Mouse (Mus musculus) CH12.LX (cell line): ENCODE measurements around the gene Dcst2.
A peak's percentile ranks its signal among the peaks of the same experiment; 100 is the strongest.

Experiments
- CTCF ChIP-seq, 2 experiments: IDR thresholded peaks in 1 of 2; conservative IDR thresholded peaks in 1 of 2; 2 replicates each; pipeline ENCODE4 v1.5.1; 2011 to 2012; ENCODE audit warnings: low read depth in 2 of 2, low read length in 2 of 2, improper control_type of control experiment in 1 of 2, inconsistent platforms in 1 of 2, mild to moderate bottlenecking in 1 of 2, moderate library complexity in 1 of 2
- E2F4 ChIP-seq: IDR thresholded peaks from 2 replicates; pipeline ENCODE4 v1.6.1; 2011; ENCODE audit warnings: low read depth, low read length, improper control_type of control experiment; ENCODE audit not compliant: insufficient replicate concordance
- ELF1 ChIP-seq: IDR thresholded peaks from 2 replicates; pipeline ENCODE4 v1.6.1; 2014; ENCODE audit warnings: low read depth, mild to moderate bottlenecking, inconsistent platforms, low read length, improper control_type of control experiment
- EP300 ChIP-seq: IDR thresholded peaks from 2 replicates; pipeline ENCODE4 v1.6.1; 2011; ENCODE audit warnings: low read length, improper control_type of control experiment
- JUND ChIP-seq: conservative IDR thresholded peaks from 2 replicates; pipeline ENCODE4 v1.6.1; 2011; ENCODE audit warnings: low read depth, low read length, improper control_type of control experiment
- NELFE ChIP-seq: IDR thresholded peaks from 2 replicates; pipeline ENCODE4 v1.6.1; 2011; ENCODE audit warnings: low read depth, low read length, improper control_type of control experiment
- POLR2A ChIP-seq: IDR thresholded peaks from 2 replicates; pipeline ENCODE4 v1.6.1; 2011; ENCODE audit warnings: low read depth, mild to moderate bottlenecking, improper control_type of control experiment, low read length
- POLR2AphosphoS2 ChIP-seq: IDR thresholded peaks from 2 replicates; pipeline ENCODE4 v1.6.1; 2011; ENCODE audit warnings: low read depth, low read length, improper control_type of control experiment
- TBP ChIP-seq: conservative IDR thresholded peaks from 2 replicates; pipeline ENCODE4 v1.6.1; 2011; ENCODE audit warnings: low read depth, low read length, improper control_type of control experiment
- TCF12 ChIP-seq: IDR thresholded peaks from 2 replicates; pipeline ENCODE4 v1.6.1; 2014; ENCODE audit warnings: low read depth, mild to moderate bottlenecking, inconsistent platforms, low read length, improper control_type of control experiment
- ZMIZ1 ChIP-seq: IDR thresholded peaks from 2 replicates; pipeline ENCODE4 v1.6.1; 2012; ENCODE audit warnings: low read depth, mild to moderate bottlenecking, inconsistent platforms, low read length, improper control_type of control experiment

DNA sequence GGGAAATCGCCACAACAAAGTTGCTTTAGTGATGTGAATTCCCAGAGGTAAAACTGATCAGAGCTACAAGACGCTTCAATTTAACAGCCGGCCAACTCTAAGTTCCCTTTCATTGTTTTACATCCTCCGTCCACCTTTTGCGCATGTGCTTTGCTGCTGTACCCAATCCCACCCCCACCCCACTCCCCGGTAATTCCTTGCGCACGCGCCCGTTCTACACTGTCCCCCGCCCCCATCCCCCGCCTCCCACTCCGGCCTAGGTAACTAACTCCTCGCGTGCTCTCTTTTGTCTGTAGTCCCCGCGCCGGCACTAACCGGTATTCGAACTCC lies 56.0 kb downstream of the Dcst2 start:
- TF ChIP-seq POLR2AphosphoS2: no peak
- no peak for TF ChIP-seq CTCF (conservative IDR thresholded peaks at IDR 0.05 in 1 of 2, IDR thresholded peaks at IDR 0.05 in 1 of 2; ENCODE audit: low read depth in 2 of 2, low read length in 2 of 2)
- no peak for TF ChIP-seq TBP
- peak; percentile 15; the same call in 1 of the 2 replicates for TF ChIP-seq EP300
- TF ChIP-seq ZMIZ1: no peak
- TF ChIP-seq POLR2A: no peak
- TF ChIP-seq JUND: no peak
- TF ChIP-seq ELF1: no peak
- TF ChIP-seq E2F4: no peak
- no peak for TF ChIP-seq TCF12
- TF ChIP-seq NELFE: no peak
